Mouse (Mus musculus): ENCODE data around the gene Ksr1.

GRCm38 (mm10) chr11:79149295-79149694 lies 3.1 kb upstream of the Ksr1 start:
- TF ChIP-seq POLR2A (IDR thresholded peaks at IDR 0.05; ENCODE audit: control insufficient read depth, extremely low read depth, insufficient read depth, low read length, poor library complexity) = no peak
- TF ChIP-seq CTCF (IDR thresholded peaks at IDR 0.05; ENCODE audit: borderline replicate concordance, control insufficient read depth, extremely low read depth, insufficient read depth, low read length, poor library complexity) = no peak
